Mouse (Mus musculus) lung, postnatal 14 days (tissue): ENCODE measurements around the gene Tpst2.

Experiments
- DNase-seq: peaks from one replicate; pipeline ENCODE4 v3.0.0; 2021

Tpst2 gene

GRCm38 (mm10) chr5:112339215-112339614, 62.7 kb downstream of the Tpst2 start:
- DNase-seq = no peak

GRCm38 (mm10) chr5:112342463-112343204, 66.1 kb downstream of the Tpst2 start, which contains the start of the genes Srrd and Hps4:
Gene Srrd, minus strand, starts transcription at chr5:112343040.
Gene Hps4, plus strand, starts transcription at chr5:112343083.
- DNase-seq = peak; percentile 91

DNA sequence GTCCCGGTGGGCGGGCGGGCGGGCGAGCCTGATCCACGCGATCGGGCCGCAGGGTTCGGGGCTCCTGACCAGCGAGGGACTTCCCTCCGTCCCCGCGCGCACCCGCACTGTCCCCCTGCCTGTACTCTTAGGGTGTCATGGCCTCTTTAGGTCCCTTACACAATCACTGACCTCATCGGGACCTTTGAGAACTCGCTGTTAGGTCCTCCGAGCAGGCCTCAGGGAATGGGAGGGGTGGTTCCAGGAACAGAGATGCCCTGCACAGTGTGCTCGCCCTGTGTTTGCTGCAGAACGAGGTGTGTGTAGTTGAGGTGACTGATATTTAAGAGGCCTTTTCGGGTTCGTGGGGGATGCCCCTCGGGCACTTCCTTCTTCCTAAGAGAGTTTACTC, 66.7 kb downstream of the Tpst2 start:
- no peak for DNase-seq

DNA sequence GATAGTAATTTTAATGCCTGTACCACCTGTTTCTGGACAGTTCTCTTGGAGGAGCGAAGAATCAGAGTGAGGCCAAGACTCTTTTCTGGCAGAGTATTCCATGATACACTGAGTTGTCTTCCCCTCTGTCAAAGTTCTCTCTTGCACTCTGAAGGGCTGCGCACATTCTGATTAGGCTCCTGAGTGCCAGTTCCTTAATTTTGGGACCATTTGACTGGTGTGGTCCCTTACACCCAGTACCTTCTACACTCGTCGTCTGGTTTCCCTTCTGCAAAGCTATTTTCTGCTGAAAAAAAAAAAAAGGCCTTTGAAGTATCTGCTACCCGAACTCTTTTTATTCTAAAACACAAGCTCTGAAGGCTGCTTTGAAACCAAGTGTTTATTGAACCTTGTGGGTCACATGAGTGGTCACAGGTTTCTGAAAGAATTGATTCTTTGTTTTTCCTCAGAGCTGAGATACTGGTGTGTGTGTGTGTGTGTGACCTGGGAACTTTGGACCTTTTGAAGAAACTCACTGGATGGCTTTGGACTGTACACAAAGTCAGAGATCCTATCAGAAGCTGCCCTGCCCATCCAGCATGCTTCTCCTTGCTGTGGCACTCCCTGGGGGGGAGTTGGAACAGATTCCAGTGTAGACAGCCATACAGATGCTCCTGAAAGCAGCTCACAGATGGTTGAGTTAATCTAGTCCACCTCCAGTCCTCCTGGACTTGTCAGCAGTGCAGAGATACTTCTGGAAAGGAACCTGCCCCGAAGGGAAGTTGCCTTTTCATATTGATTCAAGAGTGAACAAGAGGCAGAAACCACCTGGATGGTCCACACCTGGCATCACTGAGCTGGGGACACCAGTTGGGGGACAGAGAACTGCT, 67.8 kb downstream of the Tpst2 start:
- DNase-seq = no peak

DNA sequence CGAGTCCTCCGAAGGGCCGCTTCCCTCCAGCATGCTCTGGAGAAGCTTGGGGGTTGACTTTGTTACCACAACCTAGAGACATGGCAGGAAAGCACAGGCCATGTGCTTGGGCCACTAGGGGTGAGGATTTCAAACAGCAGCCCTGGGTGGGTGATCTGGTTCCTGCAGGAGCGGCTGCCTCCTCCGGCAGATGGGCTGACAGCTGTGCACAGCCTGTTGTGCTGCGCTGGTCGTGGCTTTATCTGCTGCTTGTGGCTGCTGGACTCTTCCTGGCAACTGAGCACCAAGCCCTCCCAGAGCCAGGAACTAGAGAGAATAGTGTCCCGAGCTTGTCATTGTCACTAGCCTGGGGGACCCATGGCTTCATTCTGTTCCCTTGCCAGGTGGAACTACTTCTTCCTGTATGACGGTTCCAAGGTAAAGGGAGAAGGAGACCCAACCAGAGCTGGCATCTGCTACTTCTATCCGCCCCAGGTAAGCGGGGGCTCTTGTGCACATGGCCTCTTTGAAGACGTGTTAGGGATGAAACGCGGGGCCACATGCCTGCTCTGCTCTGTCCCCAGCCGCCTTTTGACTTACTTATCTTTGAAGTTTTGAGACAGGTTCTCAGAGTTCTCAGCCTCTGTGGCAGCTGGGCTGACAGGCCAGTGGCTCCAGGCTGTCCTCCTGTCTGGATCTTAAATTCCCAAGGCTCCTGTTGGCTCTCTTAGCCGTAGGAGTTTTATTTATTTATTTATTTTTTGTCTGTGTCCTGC, 69.9 kb downstream of the Tpst2 start:
- DNase-seq = no peak

DNA sequence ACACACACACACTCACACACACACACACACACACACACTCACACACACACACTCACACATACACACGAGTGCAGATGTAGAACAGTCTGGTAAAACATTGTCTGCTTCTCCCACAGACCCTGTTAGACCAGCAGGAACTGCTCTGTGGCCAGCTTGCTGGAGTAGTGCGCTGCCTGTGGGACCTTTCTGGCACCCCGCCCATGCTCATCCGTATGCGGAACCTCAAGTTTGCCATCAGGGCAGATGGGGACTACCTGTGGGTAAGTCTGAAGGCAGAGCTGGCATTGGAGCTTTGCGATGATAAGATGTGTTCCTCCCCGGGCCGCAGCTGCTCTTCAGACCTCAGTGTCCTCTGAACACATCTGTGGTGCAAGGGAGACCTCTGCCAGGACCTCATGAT, 72.7 kb downstream of the Tpst2 start:
- DNase-seq = no peak

DNA sequence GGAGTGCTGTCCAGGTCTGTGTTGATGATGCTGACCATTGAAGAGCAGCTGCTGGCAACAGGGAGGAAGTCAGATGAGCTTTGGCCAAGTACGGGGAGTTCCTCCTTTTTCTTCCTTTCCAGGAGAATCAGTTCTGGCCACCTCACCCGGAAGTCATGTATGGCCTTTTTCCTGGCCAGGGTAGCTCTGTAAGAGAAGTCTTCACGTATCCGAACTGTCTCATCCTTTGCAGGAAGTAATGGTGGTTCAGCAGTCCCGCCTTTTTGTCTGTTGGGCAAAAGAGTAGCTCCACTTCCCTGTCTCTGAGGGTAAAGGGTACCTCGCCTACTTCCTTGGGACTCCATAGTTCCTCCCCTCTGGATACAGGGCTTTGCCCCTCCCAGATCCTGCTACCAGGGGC, 79.0 kb downstream of the Tpst2 start:
- no peak for DNase-seq

DNA sequence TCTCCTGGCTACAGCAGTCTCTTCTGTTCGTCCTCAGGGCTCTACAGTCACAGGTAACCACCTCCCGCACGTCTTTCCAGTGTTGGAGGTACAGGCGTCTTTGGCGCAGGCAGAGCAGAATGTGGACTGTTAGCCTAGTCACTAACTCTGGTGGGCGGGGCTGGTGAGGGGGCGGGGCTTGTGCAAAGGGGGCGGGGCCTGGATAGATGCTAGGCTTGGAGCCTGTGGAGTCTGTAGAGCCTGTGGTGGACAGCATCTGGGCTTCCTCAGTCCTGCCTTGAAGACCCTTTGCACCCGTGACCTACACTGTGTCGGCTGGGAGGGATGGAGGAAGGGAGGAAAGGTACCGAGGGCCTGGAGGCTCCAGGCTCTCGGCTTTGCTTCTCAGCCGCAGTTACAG, 79.4 kb downstream of the Tpst2 start, which contains the start of gene Gm6583:
Gene Gm6583 (minus strand): TSS at position 124 of the 400 bp plus-strand sequence.
- no peak for DNase-seq

GRCm38 (mm10) chr5:112356322-112356721, 79.8 kb downstream of the Tpst2 start:
- peak; percentile 18 for DNase-seq

- DNase-seq = no peak
Measured at GRCm38 (mm10) chr5:112359520-112359919, 83.0 kb downstream of the Tpst2 start.

GRCm38 (mm10) chr5:112360077-112360476, 83.6 kb downstream of the Tpst2 start:
- no peak for DNase-seq

- DNase-seq = no peak
Measured at GRCm38 (mm10) chr5:112364184-112364797, 87.8 kb downstream of the Tpst2 start.
